Mouse (Mus musculus): ENCODE measurements around the gene Ccdc8.

The Ccdc8 gene

GRCm38 (mm10) chr7:17011909-17012590 lies 19.5 kb downstream of the Ccdc8 start:
- DNase-seq: no peak

DNA sequence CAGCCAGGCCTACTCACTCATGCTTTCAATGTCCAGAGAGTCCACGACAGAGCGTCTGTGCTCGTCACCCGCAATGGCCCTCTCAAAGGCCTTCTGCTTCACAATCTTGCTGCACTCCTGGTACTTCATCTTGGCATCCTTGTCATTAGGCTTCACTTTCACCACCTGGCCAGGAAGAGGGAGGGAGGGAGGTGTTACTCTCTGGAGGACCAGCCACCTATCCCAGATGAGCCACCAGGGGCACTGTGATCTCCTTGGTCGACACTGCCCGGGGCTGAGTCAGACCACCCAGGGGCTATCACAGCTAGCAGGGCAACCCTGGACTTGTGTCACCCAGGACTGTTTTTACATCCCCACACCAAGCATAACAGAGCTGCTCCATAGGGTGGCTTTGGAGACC lies 22.9 kb downstream of the Ccdc8 start:
- no peak for DNase-seq

GRCm38 (mm10) chr7:17017036-17017435 lies 24.5 kb downstream of the Ccdc8 start:
- DNase-seq: peak; percentile 91 to 93

DNA sequence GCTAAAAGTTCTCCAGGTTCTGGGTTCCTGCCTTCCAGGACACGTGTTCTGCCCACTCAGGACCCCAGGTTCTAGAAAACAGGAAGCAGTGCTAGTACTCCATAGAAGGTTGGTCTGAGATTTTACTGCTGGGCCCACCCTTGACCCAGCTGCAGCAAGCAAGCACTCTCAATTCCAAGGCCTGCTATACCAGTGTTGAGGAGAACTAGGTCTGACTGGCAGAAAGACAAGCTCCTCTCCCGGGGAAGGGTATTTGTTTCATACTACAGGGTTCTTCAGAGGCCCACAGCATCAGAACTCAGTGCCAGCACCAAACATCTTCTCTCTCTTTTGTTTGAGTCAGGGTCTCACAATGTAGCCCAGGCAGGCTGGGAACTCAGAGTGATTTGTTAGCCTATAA lies 25.4 kb downstream of the Ccdc8 start:
- DNase-seq: no peak

DNA sequence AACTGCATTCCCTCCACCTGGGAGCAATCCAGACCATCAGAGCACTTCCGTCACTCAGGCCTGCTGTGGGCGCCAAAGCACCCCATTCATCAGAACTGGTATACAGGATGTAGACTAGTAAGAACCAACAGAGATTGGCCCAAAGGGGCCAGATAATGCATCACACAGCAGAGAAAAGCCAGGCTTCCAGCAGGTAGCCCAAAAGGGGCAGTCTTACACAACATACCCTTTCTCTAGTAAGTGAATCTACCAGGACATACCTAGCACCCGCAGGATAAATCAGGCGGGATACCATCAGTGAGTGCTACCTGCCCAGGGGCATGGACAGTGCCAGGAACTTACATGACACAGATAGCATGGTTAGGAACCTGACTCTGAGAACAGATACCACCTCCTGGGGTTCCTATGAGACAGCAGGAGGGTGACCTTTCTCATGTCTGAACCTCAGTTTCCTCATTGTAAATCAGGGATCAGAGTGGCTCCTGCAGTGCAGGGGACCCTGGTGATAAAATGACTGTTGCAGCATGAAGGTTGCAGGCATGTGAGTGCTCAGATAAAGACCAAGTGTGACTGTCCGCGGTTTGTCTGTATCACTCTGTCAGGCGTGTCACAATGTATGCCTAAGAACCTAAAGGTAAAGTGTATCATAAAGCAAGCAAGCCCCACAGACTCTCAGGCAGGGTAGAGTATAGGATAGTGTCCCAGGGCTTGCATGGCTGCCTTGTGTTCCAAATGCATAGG lies 27.1 kb downstream of the Ccdc8 start:
- no peak for DNase-seq

DNA sequence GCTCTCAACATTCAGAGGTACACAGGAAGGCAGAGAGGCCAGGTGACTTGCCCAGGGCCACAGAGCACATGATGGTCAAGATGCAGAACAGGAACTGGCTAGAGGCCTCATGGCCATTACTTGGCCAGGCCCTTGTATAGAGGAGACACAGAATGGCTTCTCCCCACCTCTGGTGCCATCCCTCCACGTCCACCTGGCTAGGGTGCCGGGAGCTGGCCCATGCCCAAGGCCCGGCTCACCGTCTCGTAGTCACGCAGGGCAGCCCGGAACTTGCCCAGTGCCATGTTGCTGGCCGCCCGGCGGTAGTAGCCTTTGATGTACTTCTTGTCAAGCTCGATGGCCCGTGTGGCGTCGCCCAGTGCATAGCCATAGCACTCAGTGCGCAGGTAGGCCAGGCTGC lies 29.7 kb downstream of the Ccdc8 start:
- DNase-seq: no peak

GRCm38 (mm10) chr7:17023701-17024100 lies 31.2 kb downstream of the Ccdc8 start:
- no peak for DNase-seq

- peak; percentile 74 to 78 for DNase-seq
Measured at GRCm38 (mm10) chr7:17024141-17024540, 31.6 kb downstream of the Ccdc8 start.

DNA sequence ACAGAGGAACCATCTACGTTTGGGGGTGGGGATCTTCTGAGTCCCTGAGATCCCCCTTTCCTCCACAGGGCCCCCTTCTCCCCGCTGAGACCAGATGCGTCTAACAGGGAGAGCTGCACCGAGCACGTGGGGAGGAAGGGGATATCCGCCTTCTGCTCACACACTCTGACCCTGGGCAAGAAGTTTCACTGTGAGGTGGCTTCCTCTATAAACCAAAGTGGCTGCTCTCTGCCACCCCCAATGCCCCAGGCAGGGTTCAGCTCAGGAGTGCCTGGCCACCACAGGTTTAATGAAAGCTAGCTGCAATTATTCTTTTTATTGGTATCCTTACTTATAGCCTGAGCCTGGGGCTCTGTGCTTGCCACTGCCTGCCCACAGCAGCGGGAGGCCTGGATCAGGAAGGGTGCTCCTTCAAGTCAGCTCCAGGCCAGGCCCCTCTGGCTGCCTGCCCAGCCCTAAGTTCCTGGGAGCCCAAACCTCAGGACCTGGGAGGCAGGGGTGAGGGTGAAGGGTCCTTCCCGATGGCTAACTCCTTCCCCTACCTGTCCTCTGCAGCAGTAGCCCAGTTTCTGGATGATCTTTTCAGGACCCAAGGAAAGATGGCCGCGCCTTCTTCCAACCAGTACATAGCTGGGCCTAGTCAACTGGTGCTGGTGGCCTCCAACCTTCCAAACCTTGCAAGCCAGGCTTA lies 32.5 kb downstream of the Ccdc8 start:
- DNase-seq: peak; percentile 40 to 59

DNA sequence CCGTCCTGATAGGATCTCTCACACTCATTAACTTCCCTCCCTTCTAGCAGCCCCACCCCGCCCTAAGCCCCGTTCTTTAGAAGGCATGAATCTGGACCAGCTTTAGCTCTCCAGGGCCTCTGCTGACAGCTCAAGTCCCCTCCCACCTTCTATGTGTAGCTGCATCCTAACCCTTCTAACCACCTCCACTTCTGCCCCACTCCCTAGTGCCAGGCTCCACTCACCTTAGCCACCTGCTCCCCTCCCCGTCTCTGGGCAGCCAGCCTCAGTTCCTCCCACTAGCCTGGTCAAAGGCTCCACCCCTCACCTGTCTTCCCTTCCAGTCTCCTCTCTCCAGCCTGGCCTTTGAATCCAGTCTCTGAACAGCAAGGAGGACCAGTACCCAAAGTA lies 33.0 kb downstream of the Ccdc8 start:
- peak in 1 of 2 experiments; percentile 39 for DNase-seq

- DNase-seq: no peak
Measured at GRCm38 (mm10) chr7:17025896-17026622, 33.6 kb downstream of the Ccdc8 start.

- DNase-seq: peak; percentile 63 to 70
Measured at GRCm38 (mm10) chr7:17026710-17027587, 34.4 kb downstream of the Ccdc8 start.

- peak; percentile 88 to 93 for DNase-seq
Measured at GRCm38 (mm10) chr7:17027588-17028343, 35.3 kb downstream of the Ccdc8 start, which contains the start of gene Ppp5c. Ppp5c (minus strand) TSS chr7:17027924.

DNA sequence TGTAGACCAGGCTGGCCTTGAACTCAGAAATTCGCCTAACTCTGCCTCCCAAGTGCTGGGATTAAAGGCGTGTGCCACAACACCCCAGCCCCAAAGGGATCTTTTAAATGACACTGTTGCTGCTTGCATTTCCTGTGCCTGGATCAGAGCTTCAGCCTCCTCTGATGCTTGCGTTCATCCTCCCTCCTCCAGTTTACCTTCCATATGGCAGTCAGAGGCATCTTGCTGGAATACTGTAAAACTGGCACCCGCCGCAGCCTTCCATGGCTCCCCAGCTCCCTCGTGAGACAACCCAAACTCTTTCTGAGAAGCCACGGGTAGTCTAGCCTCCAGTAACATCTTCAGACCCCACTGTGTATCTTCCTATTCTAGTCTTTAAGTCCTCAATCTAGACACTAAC lies 36.4 kb downstream of the Ccdc8 start:
- no peak for DNase-seq

- no peak for DNase-seq
Measured at GRCm38 (mm10) chr7:17030239-17030638, 37.7 kb downstream of the Ccdc8 start.

DNA sequence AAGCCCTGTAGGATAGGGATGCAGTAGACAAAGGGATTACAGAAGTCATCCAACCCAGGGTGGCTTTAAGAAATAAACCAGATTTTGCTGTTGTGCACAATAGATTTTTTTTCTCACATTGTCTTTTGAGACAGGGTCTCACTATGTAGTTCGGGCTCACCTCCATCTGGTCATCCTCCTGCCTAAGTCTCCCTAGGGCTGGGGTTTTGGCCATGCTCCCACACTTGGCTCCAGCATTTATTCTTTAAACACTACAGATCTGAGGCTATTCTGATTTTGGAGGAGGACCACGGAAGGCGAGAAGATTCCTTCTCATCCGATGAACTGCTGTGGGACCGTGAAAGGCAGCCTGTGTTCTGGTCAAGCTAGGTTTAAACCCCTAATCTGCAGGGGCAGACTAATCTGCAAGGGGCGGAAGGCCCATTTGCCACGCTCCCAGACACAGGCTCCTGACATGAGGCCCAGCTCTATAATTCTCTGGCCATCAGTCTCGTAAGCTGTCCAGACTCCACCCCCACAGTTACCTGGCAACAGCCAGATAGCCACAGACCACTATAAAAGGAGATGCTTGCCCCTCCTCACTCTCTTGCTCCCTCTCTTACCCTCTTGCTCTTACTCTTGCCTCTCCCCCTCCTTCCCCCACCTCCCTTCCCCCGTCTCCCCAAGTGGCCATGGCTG lies 45.6 kb downstream of the Ccdc8 start:
- no peak for DNase-seq

GRCm38 (mm10) chr7:17039373-17039772 lies 46.9 kb downstream of the Ccdc8 start:
- DNase-seq: no peak

DNA sequence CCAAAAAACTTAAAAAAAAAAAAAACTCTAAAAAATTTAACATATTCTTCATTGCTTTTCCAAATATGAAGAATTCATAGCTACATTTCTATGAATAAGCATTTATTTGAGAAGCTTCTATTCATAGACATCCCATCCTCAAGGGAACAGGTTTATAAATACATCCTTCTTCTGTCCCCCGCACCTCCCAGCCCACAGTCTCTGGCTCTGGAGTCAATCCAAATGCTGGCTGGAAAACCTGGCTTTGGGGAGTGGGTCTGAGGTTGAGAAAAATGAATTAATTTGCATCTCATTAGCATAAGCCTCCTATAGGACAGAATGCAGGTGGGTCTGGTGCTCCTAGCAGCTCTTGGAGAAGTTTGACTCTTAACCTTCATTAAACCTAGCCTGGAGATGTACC lies 53.2 kb downstream of the Ccdc8 start:
- no peak for DNase-seq

Measured in lung, adult 18-20 months (tissue).